Mouse (Mus musculus) heart, postnatal 0 days (tissue): ENCODE measurements around the gene Ccdc102a. TPM values are rescaled to one million over a fixed set of nuclear protein-coding genes. Genes with fewer than 3 reads are reported as not detected.
A peak's percentile ranks its signal among the peaks of the same experiment; 100 is the strongest.

Source experiments
- ATAC-seq: fragments of 200-750 bp; cut with Nextera tagmentation; 2 replicates; pipeline ENCODE4 v1.8.0; 2017; ENCODE audit warnings: low read depth, moderate number of reproducible peaks, moderate library complexity; ENCODE audit not compliant: insufficient read depth
- DNase-seq: peaks from one replicate; pipeline ENCODE4 v3.0.0-alpha.2; 2016; ENCODE audit warnings: low spot score
- H3K27ac ChIP-seq: fragments of 300-500 bp; sonication (generic); 2 replicates; pipeline ENCODE4 v1.5.1; 2014; ENCODE audit warnings: low read depth, mild to moderate bottlenecking
- H3K27me3 ChIP-seq: fragments of 300-500 bp; sonication (generic); 2 replicates; pipeline ENCODE4 v1.6.1; 2014; ENCODE audit warnings: low read length, mixed read lengths; ENCODE audit not compliant: control insufficient read depth, insufficient read depth
- H3K36me3 ChIP-seq: fragments of 300-500 bp; sonication (generic); replicated peaks from 2 replicates; pipeline ENCODE4 v1.6.1; 2014; ENCODE audit warnings: low read length, mixed read lengths; ENCODE audit not compliant: control insufficient read depth, insufficient read depth
- H3K4me1 ChIP-seq: fragments of 300-500 bp; sonication (generic); 2 replicates; pipeline ENCODE4 v1.6.1; 2014; ENCODE audit warnings: antibody characterized with exemption; ENCODE audit not compliant: control insufficient read depth, insufficient read depth
- H3K4me2 ChIP-seq: fragments of 300-500 bp; sonication (generic); 2 replicates; pipeline ENCODE4 v1.6.1; 2014; ENCODE audit warnings: low read depth, mild to moderate bottlenecking, low read length, moderate library complexity
- H3K4me3 ChIP-seq: fragments of 300-500 bp; sonication (generic); 2 replicates; pipeline ENCODE4 v1.5.1; 2014; ENCODE audit warnings: low read depth, low read length
- H3K9ac ChIP-seq: fragments of 300-500 bp; sonication (generic); replicated peaks from 2 replicates; pipeline ENCODE4 v1.6.1; 2014; ENCODE audit warnings: low read depth, low read length, mixed read lengths
- H3K9me3 ChIP-seq: fragments of 300-500 bp; sonication (generic); replicated peaks from 2 replicates; pipeline ENCODE4 v1.6.1; 2016; ENCODE audit warnings: low read length; ENCODE audit not compliant: control insufficient read depth
- CTCF ChIP-seq: IDR thresholded peaks from 2 replicates; pipeline ENCODE4 v1.5.1; 2016; ENCODE audit warnings: antibody characterized with exemption, control low read depth, low read depth
- EP300 ChIP-seq: IDR thresholded peaks from 2 replicates; pipeline ENCODE4 v1.6.1; 2016; ENCODE audit warnings: antibody characterized with exemption, low read depth
- WGBS: fragments of 180-500 bp; shearing (Covaris S2); extraction: QIAGEN DNeasy Blood & Tissue Kit; methylation state at CpG from one replicate; pipeline ENCODE4 v1.1.7; 2014; 5-methylcytosine and 5-hydroxymethylcytosine counted together
- polyA plus RNA-seq: library from polyadenylated mRNA; unstranded; fragments of >200 nt; fragmentation: Nextera tagmentation; extraction: Ambion mirVana; gene quantifications from 2 replicates; pipeline ENCODE4 v1.2.1, GENCODE M21; 2015
- total RNA-seq: library from RNA; depleted of rRNA; stranded (reverse); fragments of >200 nt; gene quantifications from 2 replicates; pipeline ENCODE4 v1.2.3, GENCODE M21; 2014; ENCODE audit warnings: low replicate concordance

Ccdc102a gene
- total and polyA plus RNA-seq, 2 experiments from 2014 or later: 10.1 to 12.4 TPM

DNA sequence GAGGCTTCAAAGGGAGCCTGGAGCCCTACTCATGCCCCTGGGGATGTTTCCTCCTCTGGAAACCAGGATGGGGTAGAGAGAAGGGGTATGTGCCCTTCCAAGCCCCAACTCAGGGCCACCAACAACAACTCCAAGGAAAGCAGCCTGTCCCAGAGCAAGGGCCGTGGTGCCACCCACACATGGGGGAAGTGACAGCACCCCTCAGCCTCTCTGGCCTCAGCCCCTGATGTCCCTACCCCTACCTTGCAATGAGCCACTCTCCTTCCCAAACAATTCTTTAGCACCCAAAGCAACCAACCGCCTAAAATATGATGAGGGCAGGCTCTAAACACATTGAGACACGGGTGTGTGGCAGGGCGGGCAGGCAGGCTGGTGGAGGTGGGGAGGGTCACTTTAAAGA, 47.9 kb downstream of the Ccdc102a start:
- peak overlapping the region; percentile 64 for H3K4me2 ChIP-seq
- H3K9ac ChIP-seq: no peak overlapping the region
- no peaks in the 10 kb centered on the region for H3K9me3 ChIP-seq
- no peaks in the 10 kb centered on the region for H3K27me3 ChIP-seq
- 49% methylated on average over 4 of the region's 4 CpGs for WGBS
- H3K4me3 ChIP-seq: peak overlapping the region; percentile 35
- peaks cover 31% of the 10 kb centered on the region for H3K36me3 ChIP-seq
- peaks cover 13% of the 10 kb centered on the region for H3K4me1 ChIP-seq
- TF ChIP-seq CTCF: no peak
- TF ChIP-seq EP300: no peak
- H3K27ac ChIP-seq: no peak overlapping the region
- no peak for ATAC-seq
- no peak for DNase-seq

DNA sequence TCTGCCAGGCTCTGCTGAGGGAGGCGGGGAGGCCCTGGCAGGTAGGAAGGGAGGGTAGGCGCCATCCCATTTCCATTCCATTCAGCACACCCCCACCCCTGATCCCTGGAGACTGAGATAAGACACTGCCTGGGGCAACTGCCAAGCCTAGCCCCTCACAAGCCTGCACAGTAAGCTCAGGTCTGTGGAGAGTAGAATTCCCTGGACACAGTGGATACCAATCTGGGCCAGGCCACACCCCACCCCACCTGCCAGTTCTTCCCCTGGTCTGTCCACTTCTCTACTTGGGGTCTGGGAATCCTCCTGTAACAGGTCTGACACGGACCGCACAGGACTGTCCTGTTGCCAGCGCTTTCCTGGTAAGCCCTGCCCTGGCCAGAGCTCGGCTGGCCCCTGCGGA, 48.8 kb downstream of the Ccdc102a start:
- no peaks in the 10 kb centered on the region for H3K27me3 ChIP-seq
- 0 out of 2 replicates have a peak overlapping the region, but pooled peaks have one; percentile 11 for H3K4me2 ChIP-seq
- TF ChIP-seq CTCF (no peak), EP300 (no peak)
- H3K9ac ChIP-seq: no peak overlapping the region; the same call in 1 of the 2 replicates
- no peak overlapping the region for H3K27ac ChIP-seq
- H3K4me1 ChIP-seq: peaks cover 12% of the 10 kb centered on the region
- no peak overlapping the region for H3K4me3 ChIP-seq
- 38% methylated on average over 7 of the region's 7 CpGs for WGBS
- no peak for ATAC-seq
- peaks cover 39% of the 10 kb centered on the region for H3K36me3 ChIP-seq
- no peaks in the 10 kb centered on the region for H3K9me3 ChIP-seq
- DNase-seq: no peak

DNA sequence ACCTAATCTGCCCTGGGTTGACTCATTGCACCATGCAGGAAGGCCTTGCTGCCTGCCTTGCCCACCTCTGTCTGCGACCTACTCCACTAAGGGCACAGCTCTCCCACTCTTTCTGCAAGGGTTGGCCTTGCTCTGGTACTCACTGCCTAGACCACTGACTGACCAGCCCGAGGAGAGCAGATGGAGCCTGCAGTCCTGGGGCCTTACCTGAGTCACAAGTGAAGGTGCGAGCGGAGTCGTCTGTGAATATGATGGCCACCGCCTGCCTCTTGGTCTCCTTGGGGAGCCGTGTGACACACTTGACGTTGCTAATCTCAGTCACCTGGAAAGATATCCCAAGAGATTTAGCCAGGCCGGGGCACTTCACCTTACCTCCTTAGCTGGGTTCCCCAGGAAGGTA, 51.0 kb downstream of the Ccdc102a start:
- no peak for DNase-seq
- no peaks in the 10 kb centered on the region for H3K9me3 ChIP-seq
- H3K9ac ChIP-seq: no peak overlapping the region
- peaks cover 55% of the 10 kb centered on the region for H3K36me3 ChIP-seq
- no peak for ATAC-seq
- no peak overlapping the region for H3K27ac ChIP-seq
- H3K4me3 ChIP-seq: no peak overlapping the region
- TF ChIP-seq CTCF (no peak), EP300 (no peak)
- WGBS: 79% methylated on average over 9 of the region's 9 CpGs
- no peak overlapping the region for H3K4me2 ChIP-seq
- no peaks in the 10 kb centered on the region for H3K27me3 ChIP-seq
- peaks cover 12% of the 10 kb centered on the region for H3K4me1 ChIP-seq

DNA sequence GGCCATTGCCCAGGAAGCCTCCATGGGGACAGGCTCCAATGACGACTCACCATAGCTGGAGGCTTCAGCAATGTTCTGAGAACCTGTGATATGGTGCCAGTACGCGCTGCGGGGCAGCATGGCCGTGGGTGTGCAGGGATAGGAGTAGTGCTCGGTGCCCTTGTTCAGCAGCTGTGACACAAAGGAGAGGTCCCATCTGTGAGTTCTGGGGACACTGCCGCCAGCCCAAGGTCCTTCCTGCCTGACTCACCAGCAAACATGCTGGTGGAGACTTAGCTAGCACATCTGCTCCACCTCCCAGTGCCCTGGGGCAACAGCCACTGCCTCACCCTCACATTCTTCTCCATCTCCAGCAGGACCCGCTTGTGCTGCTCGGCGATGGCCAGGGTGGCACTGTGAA, 52.6 kb downstream of the Ccdc102a start:
- 76% methylated on average over 10 of the region's 10 CpGs for WGBS
- peaks cover 60% of the 10 kb centered on the region for H3K36me3 ChIP-seq
- H3K4me1 ChIP-seq: peaks cover 12% of the 10 kb centered on the region
- ATAC-seq (no peak), DNase-seq (no peak)
- no peaks in the 10 kb centered on the region for H3K27me3 ChIP-seq
- no peaks in the 10 kb centered on the region for H3K9me3 ChIP-seq
- no peak overlapping the region for H3K4me3 ChIP-seq
- no peak overlapping the region for H3K27ac ChIP-seq
- H3K4me2 ChIP-seq: no peak overlapping the region
- no peak overlapping the region for H3K9ac ChIP-seq
- TF ChIP-seq EP300 (no peak), CTCF (no peak)

DNA sequence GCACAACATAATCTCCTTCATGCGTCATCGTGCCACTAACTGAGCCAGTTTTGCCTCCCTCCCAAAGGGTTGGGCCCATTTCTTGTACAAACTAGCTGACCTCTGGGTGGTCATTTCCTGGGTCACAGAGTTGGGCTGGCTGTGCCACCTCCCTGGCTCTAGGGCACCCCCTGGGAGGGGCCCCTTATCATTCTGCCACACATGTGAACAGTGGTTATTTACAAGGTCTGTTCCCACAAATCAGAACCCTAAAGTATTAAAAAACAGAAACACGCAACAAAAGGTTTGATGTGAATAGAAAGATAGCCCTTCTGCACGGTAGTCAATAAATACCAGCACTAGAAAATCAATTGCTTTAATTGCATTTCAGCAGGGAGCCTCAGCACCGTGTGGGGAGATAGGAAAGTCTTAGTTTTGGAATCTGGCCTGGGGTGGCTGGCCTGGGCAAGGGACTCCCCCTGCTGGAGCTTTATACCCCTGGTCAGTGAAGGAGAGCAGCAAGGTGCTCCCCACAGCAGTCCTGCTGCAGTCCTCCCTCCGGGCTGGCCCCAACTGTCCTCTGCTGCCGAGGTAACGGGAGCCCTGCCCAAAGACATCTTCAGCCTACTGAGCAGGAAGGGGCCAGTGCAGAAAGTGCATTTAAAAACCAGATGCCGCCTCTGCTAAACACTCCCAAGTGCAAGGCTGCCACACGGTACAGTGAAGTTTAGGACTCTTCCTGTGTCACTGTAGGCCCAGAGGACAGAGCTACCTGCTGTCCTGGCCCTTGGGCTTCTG, 53.8 kb downstream of the Ccdc102a start:
- Histone ChIP-seq H3K4me1 (peaks cover 2% of the 10 kb centered on the region), H3K36me3 (peaks cover 57% of the 10 kb centered on the region), H3K27ac (0 out of 2 replicates have a peak overlapping the region, but pooled peaks have one; percentile 25)

More for the DNA sequence above, 53.8 kb downstream of the Ccdc102a start:
- DNase-seq (no peak), ATAC-seq (no peak)
- H3K4me3 ChIP-seq: no peak overlapping the region
- no peak overlapping the region for H3K4me2 ChIP-seq
- no peak for TF ChIP-seq EP300
- TF ChIP-seq CTCF: peak; percentile 11; the same call in 1 of the 2 replicates
- no peak overlapping the region for H3K9ac ChIP-seq
- 64% methylated on average over 10 of the region's 10 CpGs for WGBS
- no peaks in the 10 kb centered on the region for H3K27me3 ChIP-seq
- H3K9me3 ChIP-seq: no peaks in the 10 kb centered on the region
